Mouse (Mus musculus) layer of hippocampus, adult 2 months (tissue): ENCODE results near the gene Gm21915. TPM values are rescaled to one million over a fixed set of nuclear protein-coding genes. Genes with fewer than 3 reads are reported as not detected.

Source experiments
- DNase-seq, 2 experiments: peaks; one replicate each; pipeline ENCODE4 v3.0.0; 2022; ENCODE audit warnings: low spot score in 2 of 2
- H3K27ac ChIP-seq: fragments of 200-600 bp; 2 replicates; pipeline ENCODE4 v1.8.1; 2022
- H3K4me3 ChIP-seq: fragments of 200-600 bp; 2 replicates; pipeline ENCODE4 v1.8.1; 2022; ENCODE audit warnings: mild to moderate bottlenecking
- CTCF ChIP-seq: fragments of 200-600 bp; conservative IDR thresholded peaks from 2 replicates; pipeline ENCODE4 v1.8.1; 2022; ENCODE audit warnings: antibody characterized with exemption, mild to moderate bottlenecking, moderate library complexity
- total RNA-seq, 2 experiments: library from RNA; stranded (reverse); gene quantifications; 2 replicates each; pipeline ENCODE4 v1.2.3; 2021

Gene Gm21915
- total RNA-seq, 2 experiments from 2014 or later, result not detected

GRCm38 (mm10) chr9:40709141-40709537, 38.7 kb downstream of the Gm21915 start:
- no peak overlapping the region for H3K27ac ChIP-seq
- no peak for TF ChIP-seq CTCF

GRCm38 (mm10) chr9:40709587-40709986, 39.2 kb downstream of the Gm21915 start:
- Histone ChIP-seq H3K4me3 (no peak overlapping the region), H3K27ac (no peak overlapping the region)
- no peak for TF ChIP-seq CTCF
- no peak for DNase-seq

More at GRCm38 (mm10) chr9:40709141-40709537, 38.7 kb downstream of the Gm21915 start:
- no peak overlapping the region for H3K4me3 ChIP-seq
- DNase-seq, result no peak

- Histone ChIP-seq H3K4me3 (no peak overlapping the region), H3K27ac (no peak overlapping the region)
- no peak for TF ChIP-seq CTCF
- DNase-seq, result no peak
Observed at GRCm38 (mm10) chr9:40709991-40710390, 39.6 kb downstream of the Gm21915 start.

- no peak for TF ChIP-seq CTCF
- Histone ChIP-seq H3K27ac (no peak overlapping the region), H3K4me3 (no peak overlapping the region)
- no peak for DNase-seq
Observed at GRCm38 (mm10) chr9:40711654-40712053, 41.2 kb downstream of the Gm21915 start.

GRCm38 (mm10) chr9:40717182-40717874, 46.9 kb downstream of the Gm21915 start:
- TF ChIP-seq CTCF, result peak; percentile 34
- DNase-seq, result peak; percentile 34 to 51
- peak overlapping the region; percentile 10; the same call in 1 of the 2 replicates for H3K27ac ChIP-seq
- H3K4me3 ChIP-seq, result no peak overlapping the region

GRCm38 (mm10) chr9:40717875-40718185, 47.4 kb downstream of the Gm21915 start:
- H3K4me3 ChIP-seq, result no peak overlapping the region
- TF ChIP-seq CTCF, result no peak
- no peak overlapping the region for H3K27ac ChIP-seq
- no peak for DNase-seq

Other genes starting within 250 kb of the Gm21915 start
- 100 to 1,000 TPM; 158 to 164 TPM for gene Gramd1b, start 139.2 kb upstream of the Gm21915 start, total RNA-seq
- gene Clmp, start 15.3 kb downstream of the Gm21915 start, total RNA-seq, result 10 to 100 TPM; 25.3 to 33.3 TPM
- gene Hspa8, start 130.4 kb downstream of the Gm21915 start, total RNA-seq, result 1,000 to 10,000 TPM; 2,132 to 2,154 TPM
- not detected for gene Bsx, start 203.5 kb downstream of the Gm21915 start, total RNA-seq